Mouse (Mus musculus): ENCODE results near the gene Fbxo10. TPM values are rescaled to one million over a fixed set of nuclear protein-coding genes. Genes with fewer than 3 reads are reported as not detected.

The Fbxo10 gene
- polyA plus RNA-seq, 1 experiment = 5.2 TPM

DNA sequence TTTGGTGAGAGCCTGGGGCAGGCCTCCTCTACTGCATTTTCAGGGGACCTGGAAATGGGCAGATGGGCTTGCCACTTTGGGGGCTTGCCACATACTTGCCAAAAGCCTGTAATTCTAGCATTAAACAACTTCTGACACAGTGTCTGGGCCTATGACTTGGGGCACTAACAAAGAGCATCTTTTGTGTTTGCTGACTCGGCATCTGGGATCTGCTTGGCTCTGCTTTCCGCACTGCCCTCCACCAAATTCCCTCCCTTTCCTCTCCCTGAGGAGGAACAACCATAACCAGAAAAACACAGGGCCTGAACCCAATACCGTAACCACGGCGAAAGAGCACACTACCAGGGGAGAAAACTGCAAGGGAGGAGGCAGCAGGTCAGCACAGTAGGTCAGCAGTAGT lies 93.8 kb downstream of the Fbxo10 start:
- Histone ChIP-seq H3K36me3 (ENCODE audit: control insufficient read depth, insufficient read depth, low read length) (peaks cover 20% of the 10 kb centered on the region), H3K4me3 (ENCODE audit: extremely low read depth, insufficient read depth, insufficient read length) (no peak overlapping the region), H3K27ac (ENCODE audit: insufficient read depth, low read length) (no peak overlapping the region), H3K4me1 (ENCODE audit: control insufficient read depth, insufficient read depth, insufficient read length) (no peaks in the 10 kb centered on the region), H3K27me3 (ENCODE audit: control insufficient read depth, insufficient read depth, low read length) (no peaks in the 10 kb centered on the region)
- TF ChIP-seq CTCF (IDR thresholded peaks at IDR 0.05; ENCODE audit: extremely low read depth, insufficient read depth, insufficient read length, insufficient replicate concordance) (no peak), POLR2A (IDR thresholded peaks at IDR 0.05; ENCODE audit: low read depth, low read length) (no peak)
- 90% methylated on average over 5 of the region's 5 CpGs for WGBS
- DNase-seq (ENCODE audit: low read depth in 1 of 2, low spot score in 2 of 2) = no peak

Other genes with a start within 250 kb of the Fbxo10 start
- gene Grhpr, start 103.2 kb downstream of the Fbxo10 start, polyA plus RNA-seq (2012; rRNA removed) = 27.7 and 30.3 TPM in 2 replicates
- gene Zbtb5, start 72.2 kb downstream of the Fbxo10 start, polyA plus RNA-seq (2012; rRNA removed) = 12.7 and 16.3 TPM in 2 replicates
- gene Polr1e, start 66.0 kb downstream of the Fbxo10 start, polyA plus RNA-seq (2012; rRNA removed) = 7.2 and 9.2 TPM in 2 replicates
- 39.7 and 44.4 TPM in 2 replicates for gene Tomm5, start 23.5 kb upstream of the Fbxo10 start, polyA plus RNA-seq (2012; rRNA removed)
- 0.02 and 0.05 TPM in 2 replicates for gene Frmpd1, start 100.3 kb upstream of the Fbxo10 start, polyA plus RNA-seq (2012; rRNA removed)
- 1.1 and 1.4 TPM in 2 replicates for gene Trmt10b, start 212.5 kb upstream of the Fbxo10 start, polyA plus RNA-seq (2012; rRNA removed)

Data from spleen, adult 2 months (tissue).